In genomic region chr2:60881571-60882041, GRCm38 (mm10) we compare ENCODE assay signal across 8 mouse cellular contexts.
DNase-seq lines count a peak whose midpoint lies in the region; ATAC-seq lines count a peak whose summit lies in the region.

No protein-coding gene starts in this region.

- peak overlapping the region; percentile 87 for H3K4me2 ChIP-seq in kidney, embryonic 16.5 days (replicated peaks; ENCODE audit: low read depth, low read length)
- peak overlapping the region; percentile 98 for H3K4me2 ChIP-seq in forebrain, embryonic 14.5 days (ENCODE audit: low read length)
- peak overlapping the region; percentile 91 for H3K4me2 ChIP-seq in liver, embryonic 15.5 days

- no peaks in the 10 kb centered on the region for H3K9me3 ChIP-seq in kidney, embryonic 16.5 days (ENCODE audit: low read length)
- H3K9me3 ChIP-seq in forebrain, embryonic 14.5 days (replicated peaks; ENCODE audit: control insufficient read depth, low read length), result no peaks in the 10 kb centered on the region; the same call in 1 of the 2 replicates
- no peaks in the 10 kb centered on the region for H3K9me3 ChIP-seq in liver, embryonic 15.5 days (replicated peaks)

- peaks cover 8% of the 10 kb centered on the region; the same call in 1 of the 2 replicates for H3K36me3 ChIP-seq in kidney, embryonic 16.5 days (ENCODE audit: insufficient read depth, low read length)
- no peaks in the 10 kb centered on the region for H3K36me3 ChIP-seq in forebrain, embryonic 14.5 days (ENCODE audit: control insufficient read depth, insufficient read depth, low read length)
- 0 out of 2 replicates have a peak, but pooled peaks cover 5% of the 10 kb centered on the region for H3K36me3 ChIP-seq in liver, embryonic 15.5 days (replicated peaks)

- peak overlapping the region; percentile 98 for H3K9ac ChIP-seq in kidney, embryonic 16.5 days (replicated peaks; ENCODE audit: low read length)
- H3K9ac ChIP-seq in forebrain, embryonic 14.5 days (ENCODE audit: low read length), result peak overlapping the region; percentile 75
- peak overlapping the region; percentile 94 for H3K9ac ChIP-seq in liver, embryonic 15.5 days

- H3K27ac ChIP-seq in kidney, embryonic 16.5 days (ENCODE audit: low read length), result peak overlapping the region; percentile 95
- no peak overlapping the region for H3K27ac ChIP-seq in forebrain, embryonic 14.5 days (ENCODE audit: low read depth, low read length)
- peak overlapping the region; percentile 91 for H3K27ac ChIP-seq in liver, embryonic 15.5 days (replicated peaks)

- peaks cover 55% of the 10 kb centered on the region for H3K4me1 ChIP-seq in kidney, embryonic 16.5 days (ENCODE audit: insufficient read depth, low read length)
- peaks cover 2% of the 10 kb centered on the region; the same call in 1 of the 2 replicates for H3K4me1 ChIP-seq in forebrain, embryonic 14.5 days (ENCODE audit: control insufficient read depth, insufficient read depth, low read length)
- peaks cover 65% of the 10 kb centered on the region for H3K4me1 ChIP-seq in liver, embryonic 15.5 days (replicated peaks)

- under 1% methylated on average over 24 of the region's 27 CpGs for WGBS in kidney, embryonic 16.5 days
- under 1% methylated on average over 26 of the region's 27 CpGs for WGBS in forebrain, embryonic 14.5 days
- WGBS in liver, embryonic 15.5 days (ENCODE audit: insufficient replicate concordance), result 2% methylated on average over 27 of the region's 27 CpGs

- peak overlapping the region; percentile 98 for H3K4me3 ChIP-seq in kidney, embryonic 16.5 days (ENCODE audit: low read length)
- peak overlapping the region; percentile 61 for H3K4me3 ChIP-seq in forebrain, embryonic 14.5 days (ENCODE audit: low read depth, low read length)
- H3K4me3 ChIP-seq in liver, embryonic 15.5 days (replicated peaks), result peak overlapping the region; percentile 91

- no peak for ATAC-seq in kidney, embryonic 16.5 days (ENCODE audit: low FRiP score, low TSS enrichment)
- ATAC-seq in forebrain, embryonic 14.5 days, result no peak
- ATAC-seq in liver, embryonic 15.5 days (ENCODE audit: insufficient read depth), result no peak
- no peak for ATAC-seq in megakaryocyte-erythroid progenitor cell, adult 5-6 weeks (replicated peaks; ENCODE audit: low FRiP score, low TSS enrichment, poor library complexity, severe bottlenecking)

- H3K27me3 ChIP-seq in kidney, embryonic 16.5 days (ENCODE audit: insufficient read depth, low read length), result no peaks in the 10 kb centered on the region
- H3K27me3 ChIP-seq in forebrain, embryonic 14.5 days (replicated peaks; ENCODE audit: control insufficient read depth, insufficient read depth, low read length), result peaks cover 64% of the 10 kb centered on the region
- H3K27me3 ChIP-seq in liver, embryonic 15.5 days, result peaks cover 18% of the 10 kb centered on the region; the same call in 1 of the 2 replicates

- no peak for DNase-seq in kidney, postnatal 25 days
- DNase-seq in Muller cell, postnatal 12 days (ENCODE audit: inconsistent ontology term), result peak; percentile 79
- DNase-seq in forebrain, embryonic 14.5 days (ENCODE audit: low spot score), result peak; percentile 31
- no peak for DNase-seq in adrenal gland, adult 2 months
- DNase-seq in frontal cortex, postnatal 10 days (ENCODE audit: low spot score in 2 of 2), result no peak

Comparison
In these comparisons a context has a peak if more than half of its experiments do, and no peak if none do; other contexts are left out.
1. DNase-seq: peak in Muller cell, postnatal 12 days (single experiment) and forebrain, embryonic 14.5 days (single experiment); none in kidney, postnatal 25 days (0 of 2), adrenal gland, adult 2 months (single experiment) and frontal cortex, postnatal 10 days (0 of 2).
2. Peak in every context shown above with its lines, with median percentiles within 50 percentile points of each other: H3K4me2 ChIP-seq, H3K4me3 ChIP-seq and H3K9ac ChIP-seq.